Mouse (Mus musculus) limb, embryonic 14.5 days (tissue): ENCODE measurements at regions not wholly inside any gene's neighbourhood (a gene's known extent, or its start where the extent isn't known, plus 50 kb on each side); places are given as distances from the start of the nearest gene placed in this dataset.

Source experiments
- ATAC-seq: fragments of 200-750 bp; cut with Nextera tagmentation; 2 replicates; pipeline ENCODE4 v1.8.0; 2017; ENCODE audit warnings: low read depth, moderate number of reproducible peaks, moderate TSS enrichment; ENCODE audit not compliant: low FRiP score
- DNase-seq: peaks from one replicate; pipeline ENCODE4 v3.0.0-alpha.2; 2015; ENCODE audit warnings: low spot score
- H3K27ac ChIP-seq: fragments of 300-500 bp; sonication (generic); replicated peaks from 2 replicates; pipeline ENCODE4 v1.5.1; 2014; ENCODE audit warnings: low read depth, mild to moderate bottlenecking, low read length, moderate library complexity, mixed read lengths
- H3K27me3 ChIP-seq: fragments of 300-500 bp; sonication (generic); 2 replicates; pipeline ENCODE4 v1.6.1; 2014; ENCODE audit warnings: low read length, mixed read lengths; ENCODE audit not compliant: control insufficient read depth, insufficient read depth
- H3K36me3 ChIP-seq: fragments of 300-500 bp; sonication (generic); 2 replicates; pipeline ENCODE4 v1.6.1; 2014; ENCODE audit warnings: mild to moderate bottlenecking, low read length, moderate library complexity, mixed read lengths; ENCODE audit not compliant: control insufficient read depth, insufficient read depth
- H3K4me1 ChIP-seq: fragments of 300-500 bp; sonication (generic); 2 replicates; pipeline ENCODE4 v1.6.1; 2014; ENCODE audit warnings: antibody characterized with exemption, low read length, mixed read lengths; ENCODE audit not compliant: control insufficient read depth, insufficient read depth
- H3K4me2 ChIP-seq: fragments of 300-500 bp; sonication (generic); replicated peaks from 2 replicates; pipeline ENCODE4 v1.6.1; 2014; ENCODE audit warnings: low read depth, mild to moderate bottlenecking, low read length, moderate library complexity; ENCODE audit not compliant: severe bottlenecking
- H3K4me3 ChIP-seq: fragments of 300-500 bp; sonication (generic); replicated peaks from 2 replicates; pipeline ENCODE4 v1.5.1; 2014; ENCODE audit warnings: low read length
- H3K9ac ChIP-seq: fragments of 300-500 bp; sonication (generic); 2 replicates; pipeline ENCODE4 v1.6.1; 2014; ENCODE audit warnings: mild to moderate bottlenecking, low read depth, low read length, moderate library complexity; ENCODE audit not compliant: severe bottlenecking
- H3K9me3 ChIP-seq: fragments of 300-500 bp; sonication (generic); 2 replicates; pipeline ENCODE4 v1.6.1; 2016; ENCODE audit warnings: low read length; ENCODE audit not compliant: control insufficient read depth
- POLR2A ChIP-seq: fragments of 200-500 bp; IDR thresholded peaks from 2 replicates; pipeline ENCODE4 v1.8.0; 2012; ENCODE audit warnings: inconsistent platforms, mild to moderate bottlenecking, moderate library complexity, borderline replicate concordance; ENCODE audit not compliant: insufficient read depth, insufficient read length; ENCODE audit errors: extremely low read depth
- WGBS: fragments of 180-500 bp; shearing (Covaris S2); extraction: QIAGEN DNeasy Blood & Tissue Kit; methylation state at CpG from one replicate; pipeline ENCODE4 v1.1.7; 2014; 5-methylcytosine and 5-hydroxymethylcytosine counted together

DNA sequence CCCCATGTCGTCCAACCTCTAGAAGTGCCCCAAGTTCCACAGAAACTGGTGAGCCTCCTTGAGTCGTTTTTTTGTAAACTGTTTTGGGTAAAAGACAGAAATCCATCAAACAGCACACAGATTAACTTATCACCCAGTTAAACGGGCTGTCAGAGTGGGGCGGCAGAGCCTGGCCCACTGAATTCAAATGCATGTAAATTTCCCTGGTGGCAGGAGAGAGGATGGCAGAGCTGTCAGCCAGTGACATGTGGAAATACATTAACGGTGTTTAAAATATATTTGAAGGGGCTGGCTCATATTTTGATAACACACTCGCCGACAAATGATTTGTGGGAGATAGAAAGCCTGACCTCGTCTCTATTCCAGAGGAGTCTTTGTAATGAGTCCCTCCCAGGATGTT is 252.5 kb upstream of the Mki67 start:
- ATAC-seq: no peak
- Histone ChIP-seq H3K27ac (no peak overlapping the region), H3K36me3 (no peaks in the 10 kb centered on the region), H3K9me3 (no peaks in the 10 kb centered on the region), H3K4me1 (no peaks in the 10 kb centered on the region), H3K4me2 (no peak overlapping the region), H3K4me3 (no peak overlapping the region), H3K9ac (no peak overlapping the region), H3K27me3 (no peaks in the 10 kb centered on the region)
- DNase-seq: no peak
- no peak for TF ChIP-seq POLR2A
- 75% methylated on average over 8 of the region's 8 CpGs for WGBS

DNA sequence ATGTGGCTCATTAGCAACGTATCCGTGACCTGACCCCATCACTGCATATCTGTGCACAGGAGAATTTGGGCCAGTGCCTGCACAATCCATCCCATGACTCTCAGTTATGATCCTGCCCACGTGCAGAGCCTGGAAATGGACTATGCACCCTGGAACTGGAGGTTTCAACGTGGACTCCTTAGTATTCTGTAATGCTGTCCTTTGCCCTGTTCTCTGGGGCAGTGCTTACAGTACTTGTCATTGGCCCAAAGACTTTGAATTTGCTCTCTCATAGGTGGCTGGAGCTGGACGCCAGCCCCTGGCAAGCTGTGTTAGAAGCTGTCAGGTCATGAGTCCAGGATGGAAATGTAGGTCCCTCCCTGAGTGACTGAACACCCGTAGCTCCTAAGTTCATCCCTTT is 269.9 kb upstream of the Mki67 start:
- TF ChIP-seq POLR2A: no peak
- DNase-seq: no peak
- H3K4me2 ChIP-seq: no peak overlapping the region
- H3K27ac ChIP-seq: no peak overlapping the region
- peaks cover 3% of the 10 kb centered on the region; the same call in 1 of the 2 replicates for H3K4me1 ChIP-seq
- H3K9ac ChIP-seq: no peak overlapping the region
- ATAC-seq: no peak
- 83% methylated on average over 6 of the region's 6 CpGs for WGBS
- H3K36me3 ChIP-seq: no peaks in the 10 kb centered on the region
- H3K4me3 ChIP-seq: no peak overlapping the region
- no peaks in the 10 kb centered on the region for H3K27me3 ChIP-seq
- no peaks in the 10 kb centered on the region for H3K9me3 ChIP-seq

DNA sequence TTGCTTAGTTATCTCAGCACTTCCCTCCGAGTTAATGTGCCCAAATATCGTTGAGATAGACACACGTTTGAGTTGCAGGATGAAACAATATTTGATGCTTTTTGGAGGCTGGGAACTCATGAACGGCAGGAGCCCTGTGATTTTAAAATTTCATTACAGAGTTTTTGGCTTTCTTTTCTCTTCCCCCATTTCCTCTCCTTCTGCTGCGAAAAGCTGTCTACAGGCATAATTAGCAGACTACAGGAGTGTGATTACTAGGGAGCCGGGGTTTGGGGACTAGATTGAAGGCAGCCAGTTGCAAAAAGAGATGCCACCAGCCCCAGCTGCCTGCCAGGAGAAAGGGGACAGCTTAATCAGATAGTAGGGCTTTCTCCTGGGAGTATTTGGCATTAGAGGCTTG is 274.2 kb upstream of the Mki67 start:
- 40% methylated on average over 6 of the region's 6 CpGs for WGBS

DNA sequence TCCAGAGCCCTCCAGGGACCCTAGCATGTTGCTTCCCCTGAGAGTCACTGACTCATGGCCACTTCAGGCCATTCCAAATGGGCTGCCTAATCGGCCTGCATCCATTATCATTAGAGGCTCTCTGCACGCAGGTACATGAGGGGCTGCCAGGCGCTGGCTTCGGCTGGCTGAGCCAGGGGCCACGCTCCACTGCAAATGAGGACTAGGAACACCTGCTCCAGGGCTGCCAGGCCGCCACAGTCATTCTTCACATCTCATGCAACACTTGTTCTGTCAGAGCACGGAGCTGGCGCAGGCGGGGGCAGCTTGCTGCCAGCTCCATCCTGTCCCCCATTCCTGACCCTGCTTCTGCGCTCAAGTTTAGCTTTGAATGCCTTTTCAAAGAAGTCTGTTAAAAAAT is 280.7 kb upstream of the Mki67 start:
- H3K36me3 ChIP-seq: no peaks in the 10 kb centered on the region
- H3K4me1 ChIP-seq: peaks cover 32% of the 10 kb centered on the region
- no peak overlapping the region for H3K4me2 ChIP-seq
- no peak for ATAC-seq
- no peaks in the 10 kb centered on the region for H3K27me3 ChIP-seq
- no peak overlapping the region for H3K27ac ChIP-seq
- H3K9me3 ChIP-seq: no peaks in the 10 kb centered on the region
- TF ChIP-seq POLR2A: no peak
- no peak for DNase-seq
- no peak overlapping the region for H3K4me3 ChIP-seq
- no peak overlapping the region for H3K9ac ChIP-seq
- WGBS: 70% methylated on average over 10 of the region's 10 CpGs

More for the DNA sequence above, 274.2 kb upstream of the Mki67 start:
- ATAC-seq (no peak), DNase-seq (no peak)
- Histone ChIP-seq H3K4me3 (no peak overlapping the region), H3K36me3 (no peaks in the 10 kb centered on the region), H3K4me1 (peaks cover 10% of the 10 kb centered on the region; the same call in 1 of the 2 replicates), H3K9ac (no peak overlapping the region), H3K27me3 (no peaks in the 10 kb centered on the region), H3K4me2 (no peak overlapping the region), H3K27ac (no peak overlapping the region), H3K9me3 (no peaks in the 10 kb centered on the region)
- no peak for TF ChIP-seq POLR2A

DNA sequence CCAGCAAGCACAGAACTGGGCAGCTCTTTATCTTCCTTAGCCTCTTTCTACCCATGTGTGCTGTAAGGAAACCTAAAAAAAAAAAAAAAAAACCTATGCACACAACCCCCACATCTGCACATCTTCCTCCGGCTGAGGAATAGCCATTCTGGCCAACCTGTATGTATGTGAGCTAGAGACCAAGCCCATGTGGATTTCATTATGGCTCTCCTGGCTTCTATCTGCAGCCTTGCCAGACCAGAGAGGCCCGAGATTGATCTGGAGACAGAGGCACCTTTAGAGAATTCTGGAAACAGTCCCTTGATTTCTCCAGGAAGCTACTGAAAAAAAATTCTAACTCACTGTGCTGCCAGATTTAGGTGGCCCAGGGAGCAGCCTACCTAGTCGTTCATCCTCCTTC is 281.5 kb upstream of the Mki67 start:
- 23% methylated on average over 3 of the region's 3 CpGs for WGBS
- peaks cover 37% of the 10 kb centered on the region for H3K4me1 ChIP-seq
- no peak overlapping the region for H3K9ac ChIP-seq
- H3K27ac ChIP-seq: no peak overlapping the region
- H3K4me2 ChIP-seq: no peak overlapping the region
- no peak overlapping the region for H3K4me3 ChIP-seq
- no peaks in the 10 kb centered on the region for H3K36me3 ChIP-seq
- ATAC-seq (no peak), DNase-seq (peak; percentile 52)
- H3K27me3 ChIP-seq: no peaks in the 10 kb centered on the region
- no peaks in the 10 kb centered on the region for H3K9me3 ChIP-seq
- no peak for TF ChIP-seq POLR2A

DNA sequence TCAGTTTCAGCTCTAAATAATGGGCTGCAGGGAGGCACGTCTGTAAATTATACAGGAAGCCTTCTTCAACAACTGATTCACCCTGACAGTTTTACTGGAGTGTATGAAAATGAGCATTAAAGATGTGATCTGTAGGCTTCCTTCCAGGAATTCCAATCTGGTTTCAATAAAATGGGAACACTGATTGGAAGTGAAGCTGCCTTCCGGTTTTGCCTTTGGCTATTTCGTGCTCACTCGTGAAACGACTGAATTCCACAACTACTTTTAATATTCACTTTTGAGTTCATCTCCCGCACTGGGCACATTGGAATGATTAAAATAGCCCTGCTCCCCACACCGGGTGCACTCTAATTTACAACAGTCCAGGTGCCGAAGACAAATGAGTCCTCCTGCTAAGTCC is 286.2 kb upstream of the Mki67 start:
- 13% methylated on average over 8 of the region's 8 CpGs for WGBS
- no peaks in the 10 kb centered on the region for H3K36me3 ChIP-seq
- H3K4me2 ChIP-seq: peak overlapping the region; percentile 28
- peak; percentile 85 for DNase-seq
- H3K27me3 ChIP-seq: 0 out of 2 replicates have a peak, but pooled peaks cover under 1% of the 10 kb centered on the region
- peaks cover 39% of the 10 kb centered on the region for H3K4me1 ChIP-seq
- 0 out of 2 replicates have a peak overlapping the region, but pooled peaks have one; percentile 53 for H3K27ac ChIP-seq
- ATAC-seq: peak; percentile 70
- H3K9ac ChIP-seq: no peak overlapping the region
- no peak for TF ChIP-seq POLR2A
- no peaks in the 10 kb centered on the region for H3K9me3 ChIP-seq
- H3K4me3 ChIP-seq: no peak overlapping the region
